Mouse (Mus musculus): ENCODE results near the gene Efemp2. TPM values are rescaled to one million over a fixed set of nuclear protein-coding genes. Genes with fewer than 3 reads are reported as not detected.

The Efemp2 gene
- total RNA-seq, 2 experiments from 2014 or later = 56.9 to 91.1 TPM

Other genes starting within 250 kb of the Efemp2 start
- 10 to 100 TPM; 15.1 to 20.7 TPM for gene Pacs1, start 200.8 kb upstream of the Efemp2 start, total RNA-seq (2021)
- 100 to 1,000 TPM; 139 to 173 TPM for gene Sf3b2, start 178.5 kb upstream of the Efemp2 start, total RNA-seq (2021)
- gene Gal3st3, start 175.6 kb upstream of the Efemp2 start, total RNA-seq (2021) = under 1 TPM; 0.13 to 0.29 TPM
- gene Catsper1, start 138.2 kb upstream of the Efemp2 start, total RNA-seq (2021) = not detected
- 1 to 10 TPM; 2.5 to 3.2 TPM for gene Cst6, start 124.4 kb upstream of the Efemp2 start, total RNA-seq (2021)
- gene Eif1ad, start 107.2 kb upstream of the Efemp2 start, total RNA-seq (2021) = 10 to 100 TPM; 24.4 to 24.5 TPM
- 100 to 1,000 TPM; 127 to 129 TPM for gene Banf1, start 106.8 kb upstream of the Efemp2 start, total RNA-seq (2021)
- 10 to 100 TPM; 79.8 to 85.0 TPM for gene Sart1, start 85.3 kb upstream of the Efemp2 start, total RNA-seq (2021)
- gene Tsga10ip, start 71.4 kb upstream of the Efemp2 start, total RNA-seq (2021) = under 1 TPM in 1 of 2 experiments, not detected in 1; 0.96 TPM
- gene Drap1, start 49.0 kb upstream of the Efemp2 start, total RNA-seq (2021) = 100 to 1,000 TPM; 266 to 283 TPM
- 10 to 100 TPM; 46.5 to 47.2 TPM for gene AI837181, start 48.8 kb upstream of the Efemp2 start, total RNA-seq (2021)
- gene Fosl1, start 26.4 kb upstream of the Efemp2 start, total RNA-seq (2021) = 1 to 10 TPM; 1.1 to 4.9 TPM
- gene Ccdc85b, start 16.1 kb upstream of the Efemp2 start, total RNA-seq (2021) = 1 to 10 TPM; 6.4 TPM
- gene Fibp, start 13.3 kb upstream of the Efemp2 start, total RNA-seq (2021) = 10 to 100 TPM; 75.0 to 82.0 TPM
- 1 to 10 TPM; 1.0 to 2.1 TPM for gene Ctsw, start 5.4 kb upstream of the Efemp2 start, total RNA-seq (2021)
- gene Mus81, start 14.4 kb downstream of the Efemp2 start, total RNA-seq (2021) = 10 to 100 TPM; 25.1 to 35.8 TPM
- 100 to 1,000 TPM; 689 to 693 TPM for gene Cfl1, start 16.5 kb downstream of the Efemp2 start, total RNA-seq (2021)
- gene 1700020D05Rik, start 29.8 kb downstream of the Efemp2 start, total RNA-seq (2021) = 1 to 10 TPM; 1.7 to 2.2 TPM
- gene Snx32, start 36.6 kb downstream of the Efemp2 start, total RNA-seq (2021) = 10 to 100 TPM; 12.3 to 12.4 TPM
- gene Ovol1, start 86.7 kb downstream of the Efemp2 start, total RNA-seq (2021) = not detected
- gene Ap5b1, start 94.1 kb downstream of the Efemp2 start, total RNA-seq (2021) = 1 to 10 TPM; 6.5 to 9.9 TPM
- gene Rnaseh2c, start 127.9 kb downstream of the Efemp2 start, total RNA-seq (2021) = 100 to 1,000 TPM; 108 to 113 TPM
- gene Kat5, start 136.3 kb downstream of the Efemp2 start, total RNA-seq (2021) = 10 to 100 TPM; 67.8 to 69.3 TPM
- 10 to 100 TPM; 79.6 to 90.2 TPM for gene Rela, start 163.5 kb downstream of the Efemp2 start, total RNA-seq (2021)
- gene Sipa1, start 189.8 kb downstream of the Efemp2 start, total RNA-seq (2021) = 10 to 100 TPM; 41.1 to 45.6 TPM
- 10 to 100 TPM; 36.9 to 45.8 TPM for gene Map3k11, start 214.8 kb downstream of the Efemp2 start, total RNA-seq (2021)
- 100 to 1,000 TPM in 1 of 2 experiments, 10 to 100 TPM in 1; 84.6 to 103 TPM for gene Pcnx3, start 215.0 kb downstream of the Efemp2 start, total RNA-seq (2021)
- gene Kcnk7, start 230.4 kb downstream of the Efemp2 start, total RNA-seq (2021) = not detected